23 mouse cellular contexts compared by ENCODE assay signal in genomic region chr17:47978404-47979030, GRCm38 (mm10). TPM values are rescaled to one million over a fixed set of nuclear protein-coding genes. Genes with fewer than 3 reads are reported as not detected.
DNase-seq lines count a peak whose midpoint lies in the region; ATAC-seq and TF ChIP-seq lines count a peak whose summit lies in the region.
"Had no signal": no experiment of that assay in that cellular context is flagged by ENCODE, and none has a peak within 500 bp of the region (broad histone marks: within the 10 kb centered on the region; RNA-seq: fewer than 3 reads in every experiment).

No protein-coding gene starts in this region.

- no peak for ATAC-seq in forebrain, embryonic 12.5 days (ENCODE audit: low FRiP score)
- ATAC-seq in hindbrain, postnatal 0 days, result no peak
- no peak for ATAC-seq in midbrain, embryonic 11.5 days (ENCODE audit: low FRiP score)
- ATAC-seq in midbrain, postnatal 0 days (ENCODE audit: low FRiP score), result no peak
- ATAC-seq: activated CD4-positive, CD25-positive, alpha-beta regulatory T cell, adult 4 months; midbrain, embryonic 13.5 days had no signal

- peak overlapping the region; percentile 76 for H3K27ac ChIP-seq in forebrain, embryonic 10.5 days
- H3K27ac ChIP-seq in forebrain, embryonic 12.5 days, result no peak overlapping the region
- H3K27ac ChIP-seq in hindbrain, embryonic 10.5 days, result peak overlapping the region; percentile 82
- H3K27ac ChIP-seq in hindbrain, postnatal 0 days, result no peak overlapping the region
- no peak overlapping the region for H3K27ac ChIP-seq in midbrain, embryonic 11.5 days (ENCODE audit: low read depth, low read length)
- no peak overlapping the region for H3K27ac ChIP-seq in midbrain, postnatal 0 days (ENCODE audit: low read depth, low read length)
- H3K27ac ChIP-seq: hindbrain, embryonic 12.5 days; midbrain, embryonic 13.5 days; stomach, embryonic 15.5 days had no signal

- no peak overlapping the region for H3K4me2 ChIP-seq in forebrain, embryonic 12.5 days
- H3K4me2 ChIP-seq in hindbrain, postnatal 0 days (ENCODE audit: low read depth, low read length), result no peak overlapping the region
- no peak overlapping the region for H3K4me2 ChIP-seq in midbrain, embryonic 11.5 days
- no peak overlapping the region for H3K4me2 ChIP-seq in midbrain, postnatal 0 days (ENCODE audit: low read depth, low read length, poor library complexity, severe bottlenecking)
- H3K4me2 ChIP-seq: hindbrain, embryonic 12.5 days; midbrain, embryonic 13.5 days; stomach, embryonic 15.5 days had no signal

- TF ChIP-seq CTCF in hindbrain, postnatal 0 days (IDR thresholded peaks at IDR 0.05; ENCODE audit: low read depth), result no peak
- no peak for TF ChIP-seq CTCF in midbrain, postnatal 0 days (IDR thresholded peaks at IDR 0.05)

- no peak overlapping the region for H3K4me3 ChIP-seq in forebrain, embryonic 10.5 days
- no peak overlapping the region for H3K4me3 ChIP-seq in forebrain, embryonic 12.5 days (replicated peaks)
- H3K4me3 ChIP-seq in hindbrain, embryonic 10.5 days, result no peak overlapping the region
- H3K4me3 ChIP-seq in hindbrain, postnatal 0 days (ENCODE audit: low read length), result no peak overlapping the region
- no peak overlapping the region for H3K4me3 ChIP-seq in midbrain, embryonic 11.5 days (ENCODE audit: low read depth, low read length)
- H3K4me3 ChIP-seq in midbrain, postnatal 0 days (ENCODE audit: low read depth, low read length), result no peak overlapping the region
- H3K4me3 ChIP-seq: hindbrain, embryonic 12.5 days; midbrain, embryonic 13.5 days; stomach, embryonic 15.5 days had no signal

- H3K36me3 ChIP-seq in forebrain, embryonic 10.5 days (replicated peaks), result no peaks in the 10 kb centered on the region
- H3K36me3 ChIP-seq in forebrain, embryonic 12.5 days (replicated peaks), result no peaks in the 10 kb centered on the region
- H3K36me3 ChIP-seq in hindbrain, embryonic 10.5 days, result no peaks in the 10 kb centered on the region
- H3K36me3 ChIP-seq in hindbrain, postnatal 0 days (ENCODE audit: insufficient read depth, low read length), result no peaks in the 10 kb centered on the region
- no peaks in the 10 kb centered on the region for H3K36me3 ChIP-seq in midbrain, embryonic 11.5 days (ENCODE audit: control insufficient read depth, insufficient read depth, low read length)
- H3K36me3 ChIP-seq in midbrain, postnatal 0 days (ENCODE audit: insufficient read depth, low read length), result no peaks in the 10 kb centered on the region
- H3K36me3 ChIP-seq: hindbrain, embryonic 12.5 days; midbrain, embryonic 13.5 days; stomach, embryonic 15.5 days had no signal

- no peak for DNase-seq in forebrain, embryonic 10.5 days (ENCODE audit: extremely low spot score, low spot score)
- peak; percentile 64 for DNase-seq in hindbrain, embryonic 10.5 days (ENCODE audit: low spot score)
- no peak for DNase-seq in hindbrain, postnatal 0 days (ENCODE audit: low spot score)
- DNase-seq in midbrain, embryonic 11.5 days (ENCODE audit: low spot score, missing footprints), result peak; percentile 87
- no peak for DNase-seq in midbrain, postnatal 0 days (ENCODE audit: low spot score)
- peak; percentile 53 for DNase-seq in testis, postnatal 14 days (ENCODE audit: low spot score)
- no peak for DNase-seq in spleen, adult 12 weeks (ENCODE audit: low spot score)
- DNase-seq: adrenal gland, postnatal 25 days; cerebellum, adult 9-10 months; kidney, adult 11 months; kidney, postnatal 25 days; layer of hippocampus, adult 9-11 months; liver; lung, adult 2 months; thymus, postnatal 25 days had no signal

- H3K9ac ChIP-seq in forebrain, embryonic 12.5 days, result no peak overlapping the region
- no peak overlapping the region for H3K9ac ChIP-seq in hindbrain, postnatal 0 days (replicated peaks; ENCODE audit: low read length)
- no peak overlapping the region for H3K9ac ChIP-seq in midbrain, embryonic 11.5 days (ENCODE audit: low read length)
- H3K9ac ChIP-seq in midbrain, postnatal 0 days (replicated peaks; ENCODE audit: low read length, poor library complexity, severe bottlenecking), result no peak overlapping the region
- H3K9ac ChIP-seq: hindbrain, embryonic 12.5 days; midbrain, embryonic 13.5 days; stomach, embryonic 15.5 days had no signal

- no peaks in the 10 kb centered on the region for H3K9me3 ChIP-seq in forebrain, embryonic 10.5 days
- no peaks in the 10 kb centered on the region for H3K9me3 ChIP-seq in forebrain, embryonic 12.5 days
- H3K9me3 ChIP-seq in hindbrain, embryonic 10.5 days, result 0 out of 2 replicates have a peak, but pooled peaks cover 3% of the 10 kb centered on the region
- H3K9me3 ChIP-seq in hindbrain, postnatal 0 days (ENCODE audit: low read length), result no peaks in the 10 kb centered on the region
- no peaks in the 10 kb centered on the region for H3K9me3 ChIP-seq in midbrain, embryonic 11.5 days (ENCODE audit: control insufficient read depth, low read length)
- no peaks in the 10 kb centered on the region for H3K9me3 ChIP-seq in midbrain, postnatal 0 days (ENCODE audit: low read length)
- H3K9me3 ChIP-seq: hindbrain, embryonic 12.5 days; midbrain, embryonic 13.5 days; stomach, embryonic 15.5 days had no signal

- peaks cover 79% of the 10 kb centered on the region for H3K4me1 ChIP-seq in forebrain, embryonic 10.5 days
- H3K4me1 ChIP-seq in forebrain, embryonic 12.5 days, result peaks cover 62% of the 10 kb centered on the region
- H3K4me1 ChIP-seq in hindbrain, embryonic 10.5 days (replicated peaks), result peaks cover 75% of the 10 kb centered on the region
- peaks cover 13% of the 10 kb centered on the region; the same call in 1 of the 2 replicates for H3K4me1 ChIP-seq in hindbrain, postnatal 0 days (ENCODE audit: insufficient read depth, low read length)
- peaks cover 57% of the 10 kb centered on the region for H3K4me1 ChIP-seq in midbrain, embryonic 11.5 days (ENCODE audit: control insufficient read depth, insufficient read depth, low read length)
- H3K4me1 ChIP-seq in midbrain, postnatal 0 days (ENCODE audit: insufficient read depth, low read length), result peaks cover 10% of the 10 kb centered on the region; the same call in 1 of the 2 replicates

- 25% methylated on average over 9 of the region's 9 CpGs for WGBS in forebrain, embryonic 10.5 days
- 28% methylated on average over 9 of the region's 9 CpGs for WGBS in forebrain, embryonic 12.5 days
- 11% methylated on average over 9 of the region's 9 CpGs for WGBS in hindbrain, embryonic 10.5 days
- WGBS in hindbrain, postnatal 0 days, result 33% methylated on average over 9 of the region's 9 CpGs
- WGBS in midbrain, embryonic 11.5 days, result 23% methylated on average over 9 of the region's 9 CpGs
- 32% methylated on average over 9 of the region's 9 CpGs for WGBS in midbrain, postnatal 0 days

- H3K27me3 ChIP-seq in forebrain, embryonic 10.5 days (ENCODE audit: poor library complexity, severe bottlenecking), result peaks cover 76% of the 10 kb centered on the region
- H3K27me3 ChIP-seq in forebrain, embryonic 12.5 days, result peaks cover 36% of the 10 kb centered on the region
- H3K27me3 ChIP-seq in hindbrain, embryonic 10.5 days (ENCODE audit: insufficient read depth, poor library complexity, severe bottlenecking), result peaks cover 49% of the 10 kb centered on the region
- peaks cover 3% of the 10 kb centered on the region; the same call in 1 of the 2 replicates for H3K27me3 ChIP-seq in hindbrain, postnatal 0 days (ENCODE audit: insufficient read depth, low read length)
- H3K27me3 ChIP-seq in midbrain, embryonic 11.5 days (ENCODE audit: control insufficient read depth, insufficient read depth, low read length), result peaks cover 2% of the 10 kb centered on the region; the same call in 1 of the 2 replicates
- 0 out of 2 replicates have a peak, but pooled peaks cover 4% of the 10 kb centered on the region for H3K27me3 ChIP-seq in midbrain, postnatal 0 days (ENCODE audit: insufficient read depth, low read length)
- H3K27me3 ChIP-seq: stomach, embryonic 15.5 days had no signal

RNA-seq across cellular contexts. Expression of gene Foxp4, which starts 54.1 kb away (rescaled TPM):
- 16.6 and 18.0 TPM in 2 replicates for polyA plus RNA-seq in forebrain, embryonic 10.5 days (2016; fragmentation: Nextera tagmentation; extraction: Ambion mirVana)
- 22.6 and 24.3 TPM in 2 replicates for polyA plus RNA-seq in forebrain, embryonic 12.5 days (2016; fragmentation: Nextera tagmentation; extraction: Ambion mirVana)
- 25.1 and 29.4 TPM in 2 replicates for polyA plus RNA-seq in hindbrain, embryonic 10.5 days (2016; fragmentation: Nextera tagmentation; extraction: Ambion mirVana)
- total RNA-seq in hindbrain, postnatal 0 days (2014; rRNA removed), result 109 and 128 TPM in 2 replicates
- 29.3 and 31.3 TPM in 2 replicates for polyA plus RNA-seq in hindbrain, postnatal 0 days (2015; fragmentation: Nextera tagmentation; extraction: Ambion mirVana)
- polyA plus RNA-seq in midbrain, embryonic 11.5 days (2014; fragmentation: Nextera tagmentation; extraction: Ambion mirVana), result 24.6 and 27.5 TPM in 2 replicates
- 129 and 200 TPM in 2 replicates for total RNA-seq in midbrain, postnatal 0 days (2014; rRNA removed)
- polyA plus RNA-seq in midbrain, postnatal 0 days (2015; fragmentation: Nextera tagmentation; extraction: Ambion mirVana), result 50.8 and 55.4 TPM in 2 replicates

RNA-seq across cellular contexts. Expression of gene 1700122O11Rik, which starts 59.6 kb away (rescaled TPM):
- not detected in 2 replicates for polyA plus RNA-seq in forebrain, embryonic 10.5 days (2016; fragmentation: Nextera tagmentation; extraction: Ambion mirVana)
- polyA plus RNA-seq in forebrain, embryonic 12.5 days (2016; fragmentation: Nextera tagmentation; extraction: Ambion mirVana), result not detected in 2 replicates
- polyA plus RNA-seq in hindbrain, embryonic 10.5 days (2016; fragmentation: Nextera tagmentation; extraction: Ambion mirVana), result not detected in 2 replicates
- total RNA-seq in hindbrain, postnatal 0 days (2014; rRNA removed), result not detected in 2 replicates
- polyA plus RNA-seq in hindbrain, postnatal 0 days (2015; fragmentation: Nextera tagmentation; extraction: Ambion mirVana), result not detected in 2 replicates
- not detected in 2 replicates for polyA plus RNA-seq in midbrain, embryonic 11.5 days (2014; fragmentation: Nextera tagmentation; extraction: Ambion mirVana)
- total RNA-seq in midbrain, postnatal 0 days (2014; rRNA removed), result not detected in 2 replicates
- polyA plus RNA-seq in midbrain, postnatal 0 days (2015; fragmentation: Nextera tagmentation; extraction: Ambion mirVana), result not detected in 2 replicates
- total RNA-seq: adrenal gland, postnatal 25 days; CH12.LX had no signal
- polyA plus RNA-seq: activated CD4-positive, CD25-positive, alpha-beta regulatory T cell, adult 4 months; embryonic facial prominence, embryonic 11.5 days; gonadal fat pad, adult 2 months; hindbrain, embryonic 12.5 days; lung, adult 2 months; midbrain, embryonic 13.5 days; stomach, embryonic 15.5 days had no signal

Comparison
In these comparisons a context has a peak if more than half of its experiments do, and no peak if none do; other contexts are left out.
1. DNase-seq: peak in hindbrain, embryonic 10.5 days (single experiment), midbrain, embryonic 11.5 days (single experiment) and testis, postnatal 14 days (single experiment); none in forebrain, embryonic 10.5 days (single experiment), hindbrain, postnatal 0 days (single experiment), midbrain, postnatal 0 days (single experiment) and spleen, adult 12 weeks (single experiment).
2. H3K27ac ChIP-seq: peak in forebrain, embryonic 10.5 days (single experiment) and hindbrain, embryonic 10.5 days (single experiment); none in forebrain, embryonic 12.5 days (single experiment), hindbrain, postnatal 0 days (single experiment), midbrain, embryonic 11.5 days (single experiment) and midbrain, postnatal 0 days (single experiment).